Mouse (Mus musculus): ENCODE results near the gene Olfr1371.

The Olfr1371 gene

DNA sequence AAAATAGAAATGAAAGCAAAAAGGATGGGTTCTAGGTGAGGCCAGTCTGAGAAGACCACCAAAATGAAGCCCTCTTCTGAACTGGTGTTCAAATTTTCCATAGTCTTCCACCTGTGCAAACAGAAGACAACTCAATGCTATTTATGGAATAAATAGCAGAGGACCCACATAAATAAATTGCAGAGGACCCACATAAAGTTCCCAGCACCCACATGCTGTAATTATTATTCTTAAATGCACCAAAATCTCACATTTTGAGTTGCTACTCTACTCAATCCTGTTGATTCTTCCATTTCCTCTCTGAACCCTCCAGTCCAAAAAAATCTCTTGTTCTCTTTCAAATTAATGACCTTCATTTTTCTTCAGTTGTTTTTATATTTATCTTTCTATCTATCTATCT is at the start of gene Olfr1371:
Gene Olfr1371, minus strand, starts transcription at position 101 of the 400 bp plus-strand sequence.
- DNase-seq (ENCODE audit: extremely low read depth, low read depth): no peak

DNA sequence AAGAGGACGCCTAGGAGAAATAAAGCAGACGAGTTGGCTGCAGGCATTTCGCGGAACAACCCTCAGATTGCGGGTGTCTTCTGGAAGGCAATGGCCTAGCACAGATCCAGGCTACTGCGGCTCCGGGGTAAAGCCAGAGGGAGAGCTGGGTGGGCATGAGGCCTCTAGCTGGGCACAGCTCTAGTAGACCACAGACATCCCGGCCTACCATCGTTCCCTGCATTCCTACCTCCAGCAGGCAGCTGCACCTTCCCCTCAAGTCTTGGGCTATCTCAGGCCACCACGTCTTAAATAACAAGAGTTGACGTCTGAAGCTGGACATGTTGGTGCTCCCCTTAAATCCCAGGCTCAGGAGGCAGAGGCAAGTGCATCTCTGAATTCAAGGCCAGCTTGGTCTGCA is 48.6 kb upstream of the Olfr1371 start:
- no peak for DNase-seq (ENCODE audit: extremely low read depth, low read depth)

DNA sequence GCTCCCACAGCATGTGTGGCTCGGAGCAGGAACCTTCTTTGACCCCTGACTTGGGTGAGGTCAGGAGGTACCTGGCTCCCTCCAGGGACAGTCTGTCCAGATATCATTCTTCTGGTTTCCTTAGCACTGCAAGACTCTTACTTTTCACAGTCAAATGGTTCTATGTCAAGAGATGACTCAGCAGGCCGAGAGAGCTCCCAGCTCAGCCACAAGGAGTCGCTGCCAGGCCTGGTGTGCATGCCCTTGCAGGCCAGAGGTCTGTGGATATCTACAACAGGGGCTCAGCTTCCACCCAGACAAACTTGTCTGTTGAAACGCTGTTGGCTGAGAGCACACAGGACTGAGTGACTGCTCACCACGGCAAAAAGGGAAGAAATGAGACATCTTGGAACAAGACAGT is 48.1 kb upstream of the Olfr1371 start:
- DNase-seq (ENCODE audit: extremely low read depth, low read depth): no peak

DNA sequence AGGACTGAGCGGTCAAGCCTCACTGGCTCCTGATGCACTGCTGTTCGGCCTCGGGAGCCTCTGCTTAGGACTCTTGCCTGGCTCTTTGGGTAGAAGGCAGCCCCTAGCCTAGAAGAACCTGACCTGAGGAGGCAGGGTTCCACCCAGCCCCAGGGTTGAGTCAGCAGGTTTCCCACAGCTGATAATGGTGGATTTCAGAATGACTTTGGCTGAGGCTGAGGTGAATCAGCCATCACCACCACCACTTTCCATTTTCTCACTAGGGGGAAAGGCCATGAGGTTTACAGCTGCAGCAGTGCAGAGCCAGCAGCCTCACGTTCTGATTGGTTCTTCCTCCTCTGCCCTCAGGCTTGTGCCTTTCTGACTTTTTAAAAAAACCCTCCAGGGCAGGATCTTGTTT is 47.1 kb upstream of the Olfr1371 start:
- DNase-seq (ENCODE audit: extremely low read depth, low read depth): no peak

DNA sequence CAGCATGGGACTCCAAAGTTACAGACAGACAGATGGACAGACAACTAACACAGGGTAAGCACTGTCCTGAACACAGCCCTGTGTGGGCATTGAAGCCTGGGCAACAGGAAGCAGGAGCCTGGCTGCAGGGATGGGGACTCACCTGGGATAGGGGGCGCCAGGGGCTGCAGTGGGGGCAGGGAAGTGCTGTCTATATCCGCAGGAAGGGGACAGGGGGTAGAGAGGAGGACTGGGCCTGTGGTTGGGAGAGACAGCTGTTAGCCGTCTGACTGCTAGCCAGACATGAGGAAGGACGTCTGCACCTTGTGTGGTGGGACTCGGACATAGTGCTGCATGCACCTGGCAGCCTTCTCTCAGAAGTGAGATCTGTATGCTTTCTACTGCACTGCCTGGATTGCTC is 44.9 kb upstream of the Olfr1371 start:
- DNase-seq (ENCODE audit: extremely low read depth, low read depth): no peak

DNA sequence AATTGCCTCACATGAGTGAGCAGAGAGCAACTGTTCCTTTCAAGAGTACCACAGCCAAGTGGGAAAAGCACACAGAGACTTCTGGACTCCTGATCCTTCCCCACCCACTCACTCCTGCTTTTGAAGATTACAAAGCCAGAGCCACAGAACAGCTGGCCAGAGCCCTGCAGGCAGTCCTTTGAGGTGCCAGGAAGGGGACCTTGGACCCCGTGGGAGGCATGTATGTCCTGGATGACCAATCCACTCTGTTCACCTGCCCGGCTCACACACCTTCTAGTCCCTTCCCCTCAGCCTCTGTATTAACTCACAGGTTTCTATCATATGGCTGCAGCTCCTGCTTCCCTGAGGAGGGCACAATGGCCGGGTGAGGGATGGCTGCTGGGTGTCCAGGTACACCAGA is 43.6 kb upstream of the Olfr1371 start:
- DNase-seq (ENCODE audit: extremely low read depth, low read depth): no peak

DNA sequence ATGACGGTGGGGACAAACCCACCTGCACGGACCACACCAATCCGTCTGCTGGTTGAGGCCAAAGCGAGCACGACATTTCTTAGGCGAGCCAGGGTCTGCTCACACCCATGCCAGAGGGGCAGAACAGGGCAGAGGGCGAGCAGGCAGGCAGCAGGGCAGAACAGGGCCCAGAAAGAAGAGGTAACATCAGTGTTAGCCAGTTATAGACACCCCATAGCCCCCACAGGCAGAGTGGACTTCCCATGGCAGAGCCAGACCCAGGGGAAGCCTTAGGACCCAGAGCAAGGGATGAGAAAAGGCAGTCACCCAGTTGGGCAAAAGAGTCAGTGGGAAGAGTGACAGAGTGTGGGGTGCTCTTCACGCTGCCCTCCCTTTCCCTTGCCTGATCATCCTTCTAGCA is 41.3 kb upstream of the Olfr1371 start:
- no peak for DNase-seq (ENCODE audit: extremely low read depth, low read depth)

DNA sequence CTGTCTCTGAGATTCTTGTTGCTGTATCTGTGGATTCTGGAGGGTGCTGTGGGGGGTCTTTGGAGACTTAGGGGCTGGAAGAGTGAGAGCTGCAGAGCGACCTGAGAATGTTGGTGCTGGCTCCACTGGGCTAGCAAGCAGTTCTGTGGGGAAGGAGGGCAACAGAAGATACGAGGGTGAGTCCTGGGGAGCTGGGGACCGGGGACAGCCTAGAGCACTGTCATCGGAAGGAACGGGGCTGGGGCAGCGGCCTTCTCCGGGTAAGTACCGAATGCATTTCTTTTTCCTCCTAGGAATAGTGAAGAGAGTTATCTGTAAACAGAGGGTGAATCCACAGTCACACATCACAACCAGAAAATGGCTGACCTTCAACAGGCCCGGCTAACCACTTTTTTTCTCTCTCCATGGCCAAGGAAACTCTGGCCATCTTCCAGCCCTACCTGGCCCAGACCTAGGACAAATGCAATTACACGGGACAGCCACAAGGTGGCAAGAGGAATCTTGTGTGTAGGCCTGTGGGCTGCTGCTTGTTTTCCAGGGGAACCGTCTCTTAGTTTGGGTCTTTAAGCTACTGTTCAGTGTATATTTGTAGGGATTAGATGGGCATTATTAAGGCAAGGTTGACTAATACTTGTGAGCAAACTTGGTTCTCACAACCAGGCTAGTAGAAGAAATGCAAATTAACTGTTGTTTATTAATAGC is 40.0 kb upstream of the Olfr1371 start:
- DNase-seq (ENCODE audit: extremely low read depth, low read depth): no peak

DNA sequence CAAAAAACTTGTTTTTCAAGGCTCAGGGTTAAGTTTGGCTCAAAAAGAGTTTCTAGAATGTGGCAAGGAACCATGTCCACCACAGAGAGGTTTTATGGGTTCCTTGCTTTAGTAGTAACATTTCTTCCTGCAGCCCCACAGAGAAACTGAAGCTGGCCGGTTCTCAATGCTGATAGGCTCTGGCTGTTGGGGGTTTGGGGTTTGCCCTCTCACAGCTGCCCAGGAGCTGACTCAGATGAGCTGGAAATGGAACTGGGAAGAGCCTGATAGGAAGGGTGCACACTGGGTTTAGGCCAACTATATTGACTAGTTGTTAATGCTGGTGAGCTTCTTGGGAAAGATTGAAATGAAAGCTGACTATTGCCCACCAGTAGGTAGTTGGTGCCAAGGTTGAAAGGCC is 38.9 kb upstream of the Olfr1371 start:
- DNase-seq (ENCODE audit: extremely low read depth, low read depth): no peak

DNA sequence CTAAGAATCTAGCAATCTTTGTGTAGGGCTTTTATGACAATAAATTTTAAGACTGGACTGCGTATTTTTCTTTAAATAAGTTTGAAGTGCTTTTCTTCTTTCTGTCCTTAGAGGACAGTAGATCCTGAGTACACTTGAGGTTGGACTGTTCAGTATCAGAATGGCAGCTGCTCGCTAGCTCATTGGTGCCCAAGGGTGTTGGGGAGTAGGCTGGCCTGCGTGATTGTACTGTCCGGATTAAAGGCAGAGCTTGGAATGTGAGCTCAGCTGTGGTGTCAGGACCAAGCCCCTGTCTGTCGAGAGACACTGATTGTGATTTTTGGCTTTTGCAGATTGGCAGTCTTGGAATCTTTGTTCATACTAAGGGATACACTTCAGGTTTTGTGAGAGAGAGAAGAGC is 38.0 kb upstream of the Olfr1371 start:
- DNase-seq (ENCODE audit: extremely low read depth, low read depth): no peak

DNA sequence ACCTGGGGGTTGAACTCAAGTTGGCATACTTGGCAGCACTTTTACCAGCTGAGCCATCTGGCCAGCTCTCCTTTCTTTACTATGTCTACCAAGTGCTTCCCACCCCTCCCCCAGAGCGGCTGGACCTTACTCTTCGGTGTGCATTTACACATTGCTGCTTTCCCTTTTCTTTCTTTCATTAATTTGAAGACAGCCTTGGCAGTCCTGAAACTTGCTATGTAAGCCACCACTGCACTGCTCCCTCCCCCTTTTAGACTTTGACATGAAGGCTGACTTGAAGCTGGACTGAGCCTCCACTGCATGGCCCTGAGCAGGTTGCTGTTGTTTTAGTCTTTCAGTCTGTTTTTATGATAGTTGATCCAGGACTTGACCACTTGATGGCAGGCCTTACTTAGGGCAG is 35.7 kb upstream of the Olfr1371 start:
- DNase-seq (ENCODE audit: extremely low read depth, low read depth): no peak

DNA sequence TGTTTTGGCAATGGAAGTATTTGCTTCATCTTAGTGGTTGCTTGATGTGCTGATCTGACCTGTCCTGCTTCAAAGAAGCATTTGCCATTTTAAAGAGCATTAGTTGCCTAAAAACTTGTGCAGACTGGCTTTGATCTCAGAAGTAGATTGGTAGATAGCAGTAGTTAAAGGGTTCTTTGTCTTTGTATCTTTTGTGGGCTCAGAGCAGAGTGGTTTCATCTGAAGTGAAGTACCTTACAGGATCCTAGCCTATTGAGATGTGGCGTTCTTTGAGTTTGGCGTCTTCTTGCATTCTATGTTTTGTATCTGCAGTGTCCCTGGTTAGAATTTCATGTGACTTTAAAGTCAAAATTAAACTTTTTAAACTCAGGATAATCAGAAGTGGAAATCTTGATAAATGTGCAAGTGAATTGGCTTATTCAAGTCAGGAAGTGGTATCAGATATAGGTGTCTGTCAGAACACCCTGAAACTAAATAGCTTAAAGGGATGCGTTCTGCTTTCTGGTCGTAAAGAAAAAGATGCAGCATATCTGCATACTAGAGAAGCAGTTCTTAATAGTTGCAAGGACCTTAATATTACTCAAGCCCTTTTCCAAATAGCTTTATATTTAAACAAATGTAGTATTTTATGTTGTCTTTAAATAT is 27.2 kb upstream of the Olfr1371 start:
- DNase-seq (ENCODE audit: extremely low read depth, low read depth): no peak

DNA sequence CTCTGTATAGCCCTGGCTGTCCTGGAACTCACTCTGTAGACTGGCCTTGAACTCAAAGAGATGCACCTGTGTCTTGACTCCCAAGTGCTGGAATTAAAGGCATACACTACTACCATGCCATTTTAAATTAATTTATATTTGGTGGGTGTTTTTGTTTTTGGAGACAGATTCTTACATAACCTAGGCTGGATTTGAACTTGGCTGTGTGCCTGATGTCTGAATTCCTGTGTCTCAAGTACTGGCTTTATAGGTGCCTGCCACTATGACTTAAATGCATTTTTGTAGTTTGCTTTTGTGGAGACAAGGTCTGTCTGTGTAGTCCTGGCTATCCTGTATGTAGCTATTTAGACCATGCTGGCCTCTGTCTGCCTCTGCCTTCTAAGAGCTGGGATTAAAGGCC is 20.7 kb upstream of the Olfr1371 start:
- DNase-seq (ENCODE audit: extremely low read depth, low read depth): no peak

DNA sequence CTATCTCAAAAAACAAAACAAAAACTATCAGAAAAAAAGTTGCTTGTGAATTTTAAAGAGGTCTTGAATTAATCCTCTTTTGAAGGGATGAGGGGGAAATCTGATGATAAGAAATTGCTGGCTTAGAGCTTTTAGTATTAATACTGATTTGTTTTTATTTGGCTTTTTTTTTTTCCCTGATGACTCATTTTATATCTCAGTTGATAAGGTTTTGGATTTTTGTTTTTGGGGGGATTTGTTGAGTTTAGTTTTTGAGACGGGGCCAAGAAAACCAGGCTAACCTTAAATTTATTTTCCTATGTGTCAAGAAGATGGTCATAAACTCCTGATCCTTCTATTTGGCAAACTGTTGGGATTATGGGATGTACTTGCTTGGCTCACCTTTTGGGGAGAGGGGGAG is 20.1 kb upstream of the Olfr1371 start:
- no peak for DNase-seq (ENCODE audit: extremely low read depth, low read depth)

DNA sequence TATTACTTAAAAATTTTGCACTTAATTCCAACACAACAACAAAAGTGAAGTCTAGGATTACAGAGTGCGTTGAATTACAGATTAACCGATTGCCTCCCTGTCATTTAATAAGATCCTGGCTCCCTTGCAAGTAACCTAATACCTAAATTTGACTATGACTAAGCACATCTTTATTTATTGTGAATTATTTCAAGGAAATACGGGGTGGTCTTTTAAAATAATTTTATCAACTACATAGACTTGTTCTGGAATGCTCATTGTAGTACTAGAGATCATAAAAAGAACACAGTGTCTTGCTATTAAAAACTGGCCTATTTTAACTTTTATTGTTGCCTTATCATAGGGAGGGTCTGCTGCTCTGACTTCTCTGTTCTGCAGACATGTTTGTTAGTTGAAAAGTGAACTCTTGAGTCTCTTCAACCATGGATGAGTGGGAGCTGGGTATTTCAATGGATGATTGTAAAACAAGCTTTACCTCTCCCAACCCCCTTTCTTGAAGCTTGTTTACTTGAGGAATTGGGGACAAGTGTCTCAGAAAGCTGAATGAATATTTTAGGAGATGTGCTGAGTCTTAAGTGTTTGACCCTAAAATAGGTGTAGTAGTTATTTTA is 19.4 kb upstream of the Olfr1371 start:
- DNase-seq (ENCODE audit: extremely low read depth, low read depth): no peak

DNA sequence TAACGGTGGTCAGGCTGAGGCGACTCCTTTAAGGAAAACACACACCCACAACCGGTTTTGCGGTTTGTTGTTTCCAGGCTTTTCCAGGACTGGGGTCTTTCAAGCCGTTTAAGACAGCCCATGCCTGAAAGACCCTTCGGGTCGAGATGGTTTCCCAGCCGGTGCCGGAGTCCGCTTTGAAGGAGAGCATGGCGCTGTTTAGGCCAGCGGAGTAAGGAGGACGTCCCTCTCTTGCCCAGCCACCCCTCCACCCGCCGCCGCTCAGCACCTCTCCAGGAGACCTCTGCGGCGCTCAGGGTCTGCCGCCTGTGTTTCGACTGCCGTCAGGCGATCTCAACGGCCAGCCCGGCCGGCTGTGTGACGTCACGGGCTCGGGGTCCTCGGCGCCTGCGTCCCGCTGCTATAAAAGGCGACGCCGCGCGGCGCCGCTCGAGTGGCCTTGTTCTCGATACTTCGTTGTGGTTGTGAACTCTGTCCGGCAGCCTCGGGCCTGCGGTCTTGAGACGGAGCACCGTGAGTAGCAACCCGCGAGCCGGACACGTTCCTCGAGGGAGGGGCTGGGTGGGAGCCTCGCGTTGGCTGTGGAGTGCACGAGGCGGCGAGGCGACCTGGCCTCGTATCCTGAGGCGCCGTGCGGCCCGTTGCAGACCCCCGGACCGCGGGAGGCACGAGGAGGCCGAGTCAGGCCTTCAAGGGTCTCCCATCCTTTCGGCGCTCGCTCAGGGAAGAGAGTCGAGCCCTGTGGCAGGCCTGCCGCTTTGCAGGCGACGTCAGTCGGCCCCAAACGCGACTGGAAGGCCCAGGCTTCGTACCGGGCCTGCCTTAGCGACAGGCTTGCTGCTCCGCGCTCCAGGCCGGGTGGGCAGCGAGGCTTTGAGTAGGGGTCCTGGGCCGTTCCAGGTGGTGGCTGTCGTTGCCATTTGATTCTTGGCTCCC is 18.1 kb upstream of the Olfr1371 start, which contains the start of gene Skp1a:
Gene Skp1a, plus strand, starts transcription at position 390 of the 936 bp plus-strand sequence.
- peak; percentile 81 for DNase-seq (ENCODE audit: extremely low read depth, low read depth)

DNA sequence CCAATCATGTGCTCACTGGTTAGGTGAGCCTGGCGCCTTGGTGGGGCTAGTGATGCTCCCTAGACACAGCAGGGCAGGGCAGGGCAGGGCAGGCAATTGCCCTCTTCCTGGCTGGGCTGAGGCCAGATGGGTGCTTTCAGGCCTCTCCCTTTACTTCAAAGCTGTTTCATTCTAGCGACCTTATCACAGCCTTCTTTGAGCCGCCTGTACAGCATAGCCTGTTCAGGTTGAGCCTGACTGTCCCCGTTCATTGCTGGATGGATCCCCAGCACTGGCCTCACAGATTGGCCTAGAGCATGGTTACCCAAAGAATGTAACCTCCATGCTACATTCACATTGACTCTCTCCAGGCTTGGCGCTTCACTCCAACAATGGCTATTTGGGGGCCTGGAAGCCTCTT is 16.9 kb upstream of the Olfr1371 start:
- no peak for DNase-seq (ENCODE audit: extremely low read depth, low read depth)

DNA sequence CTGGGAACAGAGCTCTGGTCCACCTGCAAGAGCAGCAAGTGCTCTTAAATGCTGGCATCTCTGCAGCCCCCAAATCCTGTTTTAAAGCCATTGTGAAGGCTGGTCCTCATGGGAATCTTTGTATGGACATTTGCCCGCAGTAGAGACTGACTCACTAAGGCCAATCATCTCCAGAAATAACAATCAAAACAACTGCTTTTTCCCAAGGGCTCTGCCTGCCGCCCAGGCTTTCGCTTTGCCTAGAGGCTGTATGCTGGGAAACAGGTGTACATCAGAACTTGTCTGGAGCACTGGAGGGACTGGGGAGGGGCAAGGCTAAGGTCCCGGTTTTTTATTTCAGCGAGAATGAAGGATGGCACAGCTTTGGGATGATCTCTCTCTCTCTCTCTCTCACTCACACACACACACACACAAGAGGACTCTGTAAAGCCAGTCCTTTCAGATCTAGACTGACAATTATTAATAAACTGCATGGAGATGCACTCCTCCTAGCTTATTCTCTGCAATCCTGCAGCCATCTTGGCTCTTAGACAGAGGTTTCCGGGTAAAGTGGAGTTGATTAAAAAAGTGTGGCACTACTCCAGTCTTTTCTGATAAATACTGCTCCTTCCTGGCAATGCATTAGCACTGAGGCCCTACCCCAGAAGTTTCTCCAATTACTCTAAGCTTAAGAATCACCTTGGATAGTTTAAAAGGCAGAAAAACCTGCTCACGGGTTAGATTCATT is 15.1 kb upstream of the Olfr1371 start:
- DNase-seq (ENCODE audit: extremely low read depth, low read depth): no peak

DNA sequence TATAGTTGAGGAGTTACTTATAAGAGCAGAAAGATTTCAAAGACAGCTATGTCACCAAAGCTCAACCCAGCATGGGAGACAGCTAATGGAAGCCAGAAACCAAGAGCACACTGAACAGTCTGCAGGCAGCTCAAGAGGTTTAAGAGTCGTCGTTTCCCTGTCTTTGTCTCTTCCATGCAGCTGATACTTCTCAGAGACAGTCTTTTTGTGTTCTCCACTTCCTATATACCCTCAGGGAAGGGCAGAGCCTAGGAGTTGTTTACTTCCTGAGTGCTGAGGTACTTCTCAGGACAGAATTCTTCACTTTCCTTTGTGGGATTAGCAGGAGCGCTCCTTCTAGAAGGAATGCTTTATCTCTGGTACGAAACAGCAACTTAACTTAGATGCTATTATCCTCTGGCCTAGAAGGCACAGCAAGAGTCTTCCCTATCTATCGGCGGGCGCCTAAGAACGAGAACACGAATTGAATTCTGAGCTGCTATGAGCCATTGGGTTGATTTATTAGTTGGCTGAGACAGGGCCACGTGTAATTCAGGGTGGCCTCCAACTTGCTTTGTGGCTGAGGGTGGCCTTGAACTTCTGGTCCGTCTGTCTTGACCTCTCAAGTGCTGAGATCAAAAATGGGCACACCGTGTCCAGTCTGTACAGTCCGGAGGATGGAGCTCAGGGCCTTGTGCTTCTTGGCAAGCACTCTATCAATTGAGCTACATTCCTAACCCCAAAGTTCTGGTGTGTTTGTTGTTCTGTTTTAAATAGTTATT is 13.9 kb upstream of the Olfr1371 start:
- DNase-seq (ENCODE audit: extremely low read depth, low read depth): no peak

DNA sequence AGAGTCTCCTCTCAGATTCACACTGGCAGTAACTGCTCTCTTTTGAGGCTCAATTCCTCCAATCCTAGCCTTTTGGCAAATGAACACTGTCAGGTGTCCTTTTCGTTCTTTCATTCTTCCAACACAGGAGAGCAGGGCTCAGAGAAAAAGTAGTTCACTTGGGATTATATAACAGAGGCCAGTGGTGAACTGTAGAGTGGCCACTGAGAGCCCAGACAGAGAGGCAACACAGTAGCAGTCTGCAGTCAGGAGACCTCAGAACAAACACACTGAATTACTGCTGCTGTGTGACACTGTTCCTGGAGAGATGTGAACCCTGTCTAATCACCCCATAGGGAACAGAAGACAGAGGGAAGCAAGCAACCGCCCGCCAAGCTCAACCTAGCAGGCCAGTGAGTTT is 13.3 kb upstream of the Olfr1371 start:
- no peak for DNase-seq (ENCODE audit: extremely low read depth, low read depth)

Measured in MEL-GATA-1-ER (cell line).